Mouse (Mus musculus) MEL (cell line): ENCODE measurements around the gene Entpd3.

Experiments used
- BHLHE40 ChIP-seq: IDR thresholded peaks from 2 replicates; pipeline ENCODE4 v1.6.1; 2012; ENCODE audit warnings: low read depth, mild to moderate bottlenecking, inconsistent platforms, low read length, improper control_type of control experiment, borderline replicate concordance
- CTCF ChIP-seq, 3 experiments: IDR thresholded peaks in 2 of 3; conservative IDR thresholded peaks in 1 of 3; 2 replicates each; pipeline ENCODE4 v1.5.1; 2011 to 2012; ENCODE audit warnings: low read length in 3 of 3, low read depth in 2 of 3, mild to moderate bottlenecking in 2 of 3, improper control_type of control experiment in 1 of 3, inconsistent platforms in 1 of 3, mixed read lengths in 1 of 3, moderate library complexity in 1 of 3; ENCODE audit not compliant: control insufficient read depth in 1 of 3, insufficient read depth in 1 of 3, poor library complexity in 1 of 3, severe bottlenecking in 1 of 3
- ELF1 ChIP-seq: IDR thresholded peaks from 2 replicates; pipeline ENCODE4 v1.6.1; 2014; ENCODE audit warnings: low read depth, mild to moderate bottlenecking, inconsistent platforms, low read length, improper control_type of control experiment, moderate library complexity
- MAFK ChIP-seq: IDR thresholded peaks from 2 replicates; pipeline ENCODE4 v1.6.1; 2011; ENCODE audit warnings: low read depth, mild to moderate bottlenecking, low read length, improper control_type of control experiment, borderline replicate concordance
- MAX ChIP-seq: IDR thresholded peaks from 2 replicates; pipeline ENCODE4 v1.6.1; 2011; ENCODE audit warnings: low read length, improper control_type of control experiment
- MAZ ChIP-seq: IDR thresholded peaks from 2 replicates; pipeline ENCODE4 v1.6.1; 2012; ENCODE audit warnings: low read depth, mild to moderate bottlenecking, inconsistent platforms, low read length, improper control_type of control experiment
- MYC ChIP-seq: IDR thresholded peaks from 2 replicates; pipeline ENCODE4 v1.6.1; 2011; ENCODE audit warnings: low read depth, mild to moderate bottlenecking, low read length, improper control_type of control experiment, moderate library complexity
- NRF1 ChIP-seq: IDR thresholded peaks from 2 replicates; pipeline ENCODE4 v1.6.1; 2014; ENCODE audit warnings: low read depth, mild to moderate bottlenecking, inconsistent platforms, low read length, improper control_type of control experiment, moderate library complexity; ENCODE audit not compliant: poor library complexity, insufficient read depth, severe bottlenecking
- POLR2A ChIP-seq, 2 experiments: IDR thresholded peaks; 2 replicates each; pipeline ENCODE4 v1.6.1; 2011 to 2012; ENCODE audit warnings: low read length in 2 of 2, mild to moderate bottlenecking in 2 of 2, control low read depth in 1 of 2, improper control_type of control experiment in 1 of 2, low read depth in 1 of 2, moderate library complexity in 1 of 2; ENCODE audit not compliant: control insufficient read depth in 1 of 2, insufficient read depth in 1 of 2, poor library complexity in 1 of 2
- RCOR1 ChIP-seq: IDR thresholded peaks from 2 replicates; pipeline ENCODE4 v1.6.1; 2012; ENCODE audit warnings: low read depth, mild to moderate bottlenecking, inconsistent platforms, low read length, improper control_type of control experiment
- SMC3 ChIP-seq: IDR thresholded peaks from 2 replicates; pipeline ENCODE4 v1.6.1; 2011; ENCODE audit warnings: low read depth, low read length, improper control_type of control experiment
- UBTF ChIP-seq: IDR thresholded peaks from 2 replicates; pipeline ENCODE4 v1.6.1; 2012; ENCODE audit warnings: low read depth, mild to moderate bottlenecking, inconsistent platforms, low read length, improper control_type of control experiment, moderate library complexity, borderline replicate concordance; ENCODE audit not compliant: insufficient read depth
- USF2 ChIP-seq, 2 experiments: IDR thresholded peaks; 2 replicates each; pipeline ENCODE4 v1.6.1; 2011 to 2012; ENCODE audit warnings: improper control_type of control experiment in 2 of 2, low read length in 2 of 2, borderline replicate concordance in 1 of 2, inconsistent platforms in 1 of 2, low read depth in 1 of 2, mild to moderate bottlenecking in 1 of 2; ENCODE audit not compliant: insufficient read depth in 1 of 2

- no peak for TF ChIP-seq RCOR1
- no peak for TF ChIP-seq CTCF (IDR thresholded peaks at IDR 0.05 in 2 of 3, conservative IDR thresholded peaks at IDR 0.05 in 1 of 3; ENCODE audit: control insufficient read depth in 1 of 3, insufficient read depth in 1 of 3, low read depth in 2 of 3, low read length in 3 of 3, poor library complexity in 1 of 3, severe bottlenecking in 1 of 3)
- no peak for TF ChIP-seq UBTF
- no peak for TF ChIP-seq BHLHE40
- TF ChIP-seq MAZ: no peak
- no peak for TF ChIP-seq SMC3
- TF ChIP-seq USF2 (IDR thresholded peaks at IDR 0.05; ENCODE audit: borderline replicate concordance in 1 of 2, insufficient read depth in 1 of 2, low read depth in 1 of 2, low read length in 2 of 2): no peak
- TF ChIP-seq POLR2A (IDR thresholded peaks at IDR 0.05; ENCODE audit: control insufficient read depth in 1 of 2, insufficient read depth in 1 of 2, low read depth in 1 of 2, low read length in 2 of 2, poor library complexity in 1 of 2): no peak
- TF ChIP-seq MAX: no peak
- TF ChIP-seq NRF1: no peak
- no peak for TF ChIP-seq MYC
- TF ChIP-seq ELF1: no peak
- no peak for TF ChIP-seq MAFK
These were observed 37.0 kb downstream of the Entpd3 start for GRCm38 (mm10) chr9:120576662-120577013.
